Mouse (Mus musculus): ENCODE results near the gene Myh7.
"Not testable (repeated sequence)": the region's sequence is repeated elsewhere in the genome, so short reads cannot be mapped to it uniquely, and the experiment has no call there.

The Myh7 gene

GRCm38 (mm10) chr14:54994136-54994868, at the start of gene Myh7:
Gene Myh7, minus strand, starts transcription at chr14:54994626.
- in situ Hi-C loops (cut with MboI, MseI) = no loop called here

- in situ Hi-C loops (cut with MboI, MseI) = not testable (repeated sequence)
These were observed 49.3 kb upstream of the Myh7 start for GRCm38 (mm10) chr14:55043694-55044093.

GRCm38 (mm10) chr14:55032695-55033225, 38.3 kb upstream of the Myh7 start:
- in situ Hi-C loops (cut with MboI, MseI) = no loop called here

- in situ Hi-C loops (cut with MboI, MseI) = loop anchor here (5.0 kb wide), 1 partner anchor 48 kb away; no protein-coding TSS in a partner anchor
These were observed 34.7 kb upstream of the Myh7 start for GRCm38 (mm10) chr14:55029034-55029698.

- in situ Hi-C loops (cut with MboI, MseI) = loop anchor here (5.0 kb wide), 1 partner anchor 49 kb away; no protein-coding TSS in a partner anchor
These were observed 34.0 kb upstream of the Myh7 start for GRCm38 (mm10) chr14:55028333-55028835.

- in situ Hi-C loops (cut with MboI, MseI) = loop anchor here (5.0 kb wide), 1 partner anchor 50 kb away; no protein-coding TSS in a partner anchor
These were observed 33.2 kb upstream of the Myh7 start for GRCm38 (mm10) chr14:55027653-55028052.

GRCm38 (mm10) chr14:55027251-55027650, 32.8 kb upstream of the Myh7 start:
- in situ Hi-C loops (cut with MboI, MseI) = loop anchor here (5.0 kb wide), 1 partner anchor 50 kb away; no protein-coding TSS in a partner anchor

GRCm38 (mm10) chr14:55025527-55025926, 31.1 kb upstream of the Myh7 start:
- in situ Hi-C loops (cut with MboI, MseI) = loop anchor here (5.0 kb wide), 1 partner anchor 52 kb away; no protein-coding TSS in a partner anchor

- in situ Hi-C loops (cut with MboI, MseI) = no loop called here
These were observed 29.8 kb upstream of the Myh7 start for GRCm38 (mm10) chr14:55024236-55024635.

GRCm38 (mm10) chr14:55023011-55023410, 28.6 kb upstream of the Myh7 start:
- in situ Hi-C loops (cut with MboI, MseI) = no loop called here

- in situ Hi-C loops (cut with MboI, MseI) = no loop called here
These were observed 26.0 kb upstream of the Myh7 start for GRCm38 (mm10) chr14:55020394-55020793.

- in situ Hi-C loops (cut with MboI, MseI) = no loop called here
These were observed 22.4 kb upstream of the Myh7 start for GRCm38 (mm10) chr14:55016876-55017275.

- in situ Hi-C loops (cut with MboI, MseI) = no loop called here
These were observed 21.3 kb upstream of the Myh7 start for GRCm38 (mm10) chr14:55015767-55016111.

- in situ Hi-C loops (cut with MboI, MseI) = no loop called here
These were observed 20.8 kb upstream of the Myh7 start, which contains the start of gene Ngdn for GRCm38 (mm10) chr14:55014991-55015766. Gene Ngdn, plus strand, starts transcription at chr14:55015454.

- in situ Hi-C loops (cut with MboI, MseI) = no loop called here
These were observed 20.2 kb upstream of the Myh7 start for GRCm38 (mm10) chr14:55014591-55014990.

- in situ Hi-C loops (cut with MboI, MseI) = no loop called here
These were observed 16.7 kb upstream of the Myh7 start for GRCm38 (mm10) chr14:55011116-55011515.

- in situ Hi-C loops (cut with MboI, MseI) = no loop called here
These were observed 14.0 kb upstream of the Myh7 start for GRCm38 (mm10) chr14:55008417-55008816.

- in situ Hi-C loops (cut with MboI, MseI) = no loop called here
These were observed 12.9 kb upstream of the Myh7 start for GRCm38 (mm10) chr14:55007120-55007908.

GRCm38 (mm10) chr14:55006541-55006940, 12.1 kb upstream of the Myh7 start:
- in situ Hi-C loops (cut with MboI, MseI) = no loop called here

GRCm38 (mm10) chr14:55005967-55006366, 11.5 kb upstream of the Myh7 start:
- in situ Hi-C loops (cut with MboI, MseI) = no loop called here

GRCm38 (mm10) chr14:55005506-55005905, 11.1 kb upstream of the Myh7 start:
- in situ Hi-C loops (cut with MboI, MseI) = no loop called here

Data from regulatory T cell (primary cell).